Mouse (Mus musculus): Measurements from ENCODE around the gene Taf1b.

Taf1b gene

GRCm38 (mm10) chr12:24555976-24556375 is 57.8 kb downstream of the Taf1b start:
- no peak for DNase-seq

DNA sequence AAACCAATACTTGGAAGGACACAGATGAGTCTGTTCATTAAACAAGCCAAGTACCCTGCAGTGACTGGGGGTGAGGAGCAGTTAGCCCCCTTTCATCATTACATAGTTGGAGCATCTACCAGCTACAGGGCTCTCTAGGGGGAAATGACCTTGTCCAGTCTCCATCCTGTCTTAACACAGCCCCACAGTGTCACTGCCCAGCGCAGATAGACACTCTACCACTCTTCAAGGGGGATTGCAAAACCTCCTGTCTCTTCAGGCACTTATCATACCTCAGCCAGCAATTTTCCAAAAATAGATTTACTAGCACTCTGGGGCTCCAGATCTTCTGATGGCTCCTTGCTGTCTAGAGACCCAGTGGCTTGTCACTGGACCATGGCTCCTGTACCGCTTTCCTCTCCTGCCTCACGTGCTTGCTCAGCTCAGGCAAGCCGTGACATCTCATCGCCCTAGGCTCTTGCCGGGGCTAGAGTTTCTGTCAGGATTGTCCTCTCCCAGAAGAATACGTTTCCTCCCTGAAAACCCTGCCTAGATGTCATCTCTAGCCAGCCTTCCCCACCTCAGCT is 65.3 kb downstream of the Taf1b start:
- DNase-seq, result no peak

DNA sequence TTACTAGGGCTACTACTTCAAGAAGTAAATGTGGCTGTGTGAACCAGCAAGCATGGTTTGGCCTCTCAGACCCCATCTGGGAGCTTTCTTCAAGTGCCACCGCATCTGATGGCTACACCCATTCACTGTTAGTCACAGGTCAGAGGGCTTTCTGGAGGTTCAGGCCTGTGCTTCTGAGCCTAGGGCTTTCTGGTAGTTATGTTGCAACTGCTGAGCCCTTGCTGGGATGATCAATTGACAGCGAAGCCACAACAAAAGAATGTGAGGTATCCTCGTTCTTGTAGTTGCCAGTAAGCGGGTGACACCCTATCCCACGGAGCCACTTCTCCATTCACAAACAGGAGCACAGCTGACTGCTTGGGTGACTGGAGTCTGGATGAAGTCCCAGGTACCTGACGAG is 67.2 kb downstream of the Taf1b start:
- no peak for DNase-seq

DNA sequence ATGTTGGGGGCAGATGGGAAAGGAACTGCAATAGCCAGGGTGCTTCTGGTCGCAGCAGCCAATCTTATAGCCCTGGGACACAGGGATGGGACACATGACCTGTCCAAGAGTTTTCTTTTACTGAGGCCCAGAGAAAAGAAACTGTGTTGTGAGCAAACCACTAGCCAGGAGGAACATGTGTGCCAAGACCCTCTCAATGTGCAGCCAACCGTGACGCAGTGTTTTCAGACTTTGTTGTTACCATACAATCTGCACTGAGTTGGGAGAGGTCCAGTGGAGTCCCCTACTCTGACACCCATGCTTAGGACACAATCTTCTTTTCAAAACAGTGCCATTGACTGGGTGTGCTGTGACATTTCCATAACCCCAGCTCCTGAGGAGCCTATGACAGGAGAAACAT is 69.4 kb downstream of the Taf1b start:
- DNase-seq, result no peak

DNA sequence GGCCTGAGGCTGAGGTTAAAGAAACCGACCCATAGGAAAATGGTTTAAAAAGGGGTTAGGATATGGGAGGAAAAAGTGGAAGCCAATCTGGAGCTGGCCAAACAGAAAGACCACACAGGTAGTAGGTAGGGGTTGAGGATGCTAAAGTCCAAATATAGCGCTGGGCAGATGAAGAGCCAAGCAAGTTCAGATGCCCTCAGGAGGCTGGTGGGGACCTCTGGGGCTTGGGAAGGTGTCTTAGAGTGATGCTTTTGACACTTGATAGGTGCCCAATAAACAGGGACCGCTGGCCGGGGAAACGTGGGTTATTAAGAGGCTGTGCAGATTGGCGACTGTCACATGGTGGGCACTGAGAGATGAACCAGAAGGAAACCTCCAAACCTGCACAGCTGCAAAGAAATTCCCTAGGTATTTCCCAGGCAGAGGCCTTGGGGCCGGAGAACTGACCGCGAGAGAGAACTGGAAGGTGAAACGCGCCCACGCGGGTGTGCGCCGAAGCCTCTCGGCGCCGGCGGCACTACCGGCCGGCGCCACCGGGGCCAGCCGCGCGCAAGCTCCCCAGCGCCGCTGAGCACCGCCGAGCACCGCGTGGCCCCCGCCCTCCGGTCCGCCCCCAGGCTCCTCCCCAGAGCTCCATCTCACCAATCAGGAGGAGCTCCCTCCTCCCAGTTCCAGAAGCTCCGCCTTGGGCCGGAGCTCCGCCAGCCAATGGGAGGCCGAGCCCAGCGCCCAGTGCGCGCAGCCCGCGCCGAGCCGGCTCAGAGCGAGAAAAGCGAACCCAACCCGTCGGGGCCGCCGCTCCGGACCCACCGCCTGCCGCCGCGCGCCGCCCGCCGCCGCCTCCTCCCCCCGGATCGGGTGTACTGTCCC is 73.6 kb downstream of the Taf1b start, which contains the start of gene Grhl1:
Grhl1 (plus strand) TSS at position 761 of the 870 bp plus-strand sequence.
- DNase-seq, result peak; percentile 91 to 94

GRCm38 (mm10) chr12:24572421-24573274 is 74.5 kb downstream of the Taf1b start:
- DNase-seq, result no peak

GRCm38 (mm10) chr12:24573275-24573580 is 75.1 kb downstream of the Taf1b start:
- DNase-seq, result no peak

DNA sequence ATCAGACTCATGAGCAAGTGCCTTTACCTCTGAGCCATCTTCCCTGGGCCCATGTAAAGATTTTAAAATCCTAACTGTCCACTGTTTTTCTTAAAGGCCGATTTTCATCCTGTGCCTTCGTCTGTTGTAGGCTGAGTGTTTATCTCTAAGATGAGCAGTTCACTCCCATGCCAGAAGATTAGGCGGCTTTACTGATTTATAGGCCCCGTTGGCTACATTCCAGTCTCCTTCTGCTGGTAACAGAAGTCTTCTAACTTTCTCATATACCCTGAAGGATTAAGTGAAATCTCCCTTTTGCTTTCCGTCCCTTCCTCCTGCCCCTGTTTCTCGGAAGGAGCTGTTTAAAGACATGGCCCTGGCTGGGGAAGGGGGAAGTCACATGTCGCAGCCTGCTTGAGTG is 76.7 kb downstream of the Taf1b start:
- DNase-seq, result no peak

DNA sequence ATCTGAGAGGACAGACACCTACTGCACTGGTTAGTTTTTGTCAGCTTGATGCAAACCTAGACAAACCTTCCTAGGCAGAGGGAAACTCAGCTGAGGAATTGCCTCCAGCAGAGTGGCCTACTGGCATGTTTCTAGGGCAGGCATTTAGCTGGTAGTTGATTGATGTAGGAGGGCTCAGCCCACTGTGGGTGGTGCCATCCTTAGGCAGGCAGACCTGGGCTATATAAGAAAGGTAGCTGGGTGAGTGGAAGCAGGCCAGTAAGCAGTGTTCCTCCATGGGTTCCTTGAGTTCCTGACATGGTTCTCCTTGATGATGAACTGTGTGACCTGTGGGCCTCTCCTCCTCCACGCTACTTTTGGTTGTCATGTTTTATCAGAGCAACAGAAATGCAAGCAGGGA is 82.3 kb downstream of the Taf1b start:
- no peak for DNase-seq

DNA sequence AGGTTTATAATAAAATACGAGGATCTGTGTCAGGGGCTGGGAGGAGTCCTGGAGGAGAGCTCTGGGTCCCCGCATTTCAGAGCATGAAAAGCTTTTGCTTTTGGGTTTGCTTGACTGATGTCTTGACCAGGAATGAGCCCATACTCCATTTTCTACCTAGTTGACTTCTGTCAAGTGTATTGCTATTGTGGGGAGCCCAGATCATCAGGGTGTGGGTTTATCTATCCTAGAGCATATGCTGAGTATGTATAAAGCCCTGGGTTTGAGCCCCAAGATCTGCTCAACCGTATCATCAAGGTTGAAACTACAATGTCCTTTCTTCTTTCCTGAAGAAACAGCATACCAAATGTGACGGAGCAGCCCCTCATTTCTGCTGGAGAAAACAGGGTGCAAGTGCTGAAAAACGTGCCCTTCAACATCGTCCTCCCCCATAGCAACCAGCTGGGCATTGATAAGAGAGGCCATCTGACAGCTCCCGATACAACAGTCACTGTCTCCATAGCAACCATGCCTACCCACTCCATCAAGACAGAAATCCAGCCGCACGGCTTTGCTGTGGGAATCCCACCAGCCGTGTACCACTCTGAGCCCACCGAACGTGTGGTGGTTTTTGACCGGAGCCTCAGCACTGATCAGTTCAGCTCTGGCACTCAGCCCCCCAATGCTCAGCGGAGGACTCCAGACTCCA is 83.0 kb downstream of the Taf1b start:
- no peak for DNase-seq

DNA sequence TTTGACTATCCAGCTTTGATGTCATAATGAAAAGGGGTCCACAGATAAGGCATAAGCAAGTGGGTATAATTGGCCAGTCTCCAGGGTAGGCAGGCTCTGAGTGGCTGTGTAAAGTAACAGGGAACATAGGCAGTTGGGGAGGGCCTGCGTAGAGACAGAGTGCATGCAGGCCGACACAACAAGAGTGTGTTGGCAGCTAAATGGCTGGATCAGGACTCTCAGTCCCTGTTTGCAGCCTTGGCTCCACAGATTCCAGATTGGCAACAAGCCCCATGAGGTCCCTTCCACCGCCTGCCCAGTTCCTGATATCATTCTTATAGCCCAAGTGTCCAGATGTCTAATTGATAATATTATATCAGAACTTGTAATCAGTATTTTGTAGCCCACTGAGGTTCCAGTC is 85.5 kb downstream of the Taf1b start:
- DNase-seq, result no peak

- DNase-seq, result no peak
Measured at GRCm38 (mm10) chr12:24584835-24585234, 86.7 kb downstream of the Taf1b start.

DNA sequence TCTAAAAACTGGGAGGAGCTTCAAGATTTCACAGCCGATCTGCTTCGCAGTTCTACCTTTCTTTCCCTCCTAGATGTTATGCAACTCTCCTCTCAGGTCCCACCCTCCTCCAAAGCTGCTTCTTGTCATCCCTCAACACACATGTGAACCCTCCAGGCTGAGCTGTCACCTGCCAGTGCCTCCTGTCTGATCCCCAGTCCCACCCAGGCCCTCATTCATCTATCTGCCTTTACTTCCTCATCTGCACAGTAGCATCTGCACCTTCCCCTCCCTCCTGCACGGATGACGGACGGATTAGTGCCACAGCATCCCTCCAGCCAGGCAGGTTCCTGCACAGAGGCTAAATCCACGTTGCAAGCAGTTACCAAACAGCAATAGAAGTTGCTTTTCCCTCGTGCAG is 88.0 kb downstream of the Taf1b start:
- DNase-seq, result no peak

- no peak for DNase-seq
Measured at GRCm38 (mm10) chr12:24590371-24590770, 92.2 kb downstream of the Taf1b start.

DNA sequence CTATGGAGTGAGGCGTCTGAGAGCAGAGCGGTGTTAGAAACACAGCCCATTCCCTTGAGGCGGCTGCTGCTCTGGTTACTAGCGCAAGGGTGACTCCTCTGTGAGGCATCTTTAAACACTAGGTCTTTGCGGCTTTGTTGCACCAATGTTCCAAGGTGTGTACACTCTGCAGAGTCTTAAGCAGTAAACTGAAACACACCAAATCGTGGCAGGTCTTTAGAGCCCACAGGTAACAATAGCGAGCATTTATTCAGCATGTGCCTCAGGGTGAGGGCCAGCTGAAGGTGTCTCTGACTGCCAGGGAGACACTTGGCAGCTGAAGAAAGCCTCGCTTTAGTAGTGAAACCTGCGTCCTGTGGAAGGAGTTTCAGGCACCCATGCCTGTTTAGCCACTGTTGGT is 93.9 kb downstream of the Taf1b start:
- no peak for DNase-seq

DNA sequence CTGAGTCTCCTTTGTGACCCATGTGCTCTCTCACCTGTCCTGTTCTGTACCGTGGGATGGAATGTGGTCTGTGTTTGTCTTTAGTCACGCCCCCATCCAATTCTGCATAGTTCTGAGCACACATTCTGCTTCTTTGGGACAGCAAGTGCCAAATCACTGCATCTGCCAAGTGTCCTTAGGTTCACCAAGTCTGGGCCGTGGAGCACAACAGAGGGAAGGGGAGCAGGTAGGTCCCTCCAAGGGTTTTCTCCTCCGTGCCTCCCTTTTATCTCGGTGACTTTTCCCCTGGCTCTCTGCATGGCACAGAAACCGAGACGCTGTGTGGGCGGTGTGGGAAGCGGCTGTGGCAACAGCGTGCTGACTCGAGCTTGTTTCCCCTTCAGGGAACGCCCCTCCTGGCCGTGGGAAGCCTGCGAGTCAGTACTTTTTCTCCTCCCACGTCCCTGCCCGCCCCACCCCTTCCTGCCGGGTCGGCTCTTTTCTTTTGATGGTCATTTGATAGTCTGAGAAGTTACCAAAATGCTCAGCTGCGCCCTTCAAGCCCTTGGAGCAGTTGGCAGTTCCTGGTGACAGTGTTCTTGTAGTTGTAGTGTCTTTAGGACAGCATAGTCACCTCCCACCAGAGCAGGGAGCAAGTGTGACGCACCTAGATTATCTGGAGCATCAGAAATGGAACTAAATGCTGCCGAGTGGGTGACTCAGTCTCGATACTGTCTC is 95.0 kb downstream of the Taf1b start:
- no peak for DNase-seq

- DNase-seq, result no peak
Measured at GRCm38 (mm10) chr12:24597376-24597775, 99.2 kb downstream of the Taf1b start.

- DNase-seq, result no peak
Measured at GRCm38 (mm10) chr12:24599366-24599895, 101.3 kb downstream of the Taf1b start.

DNA sequence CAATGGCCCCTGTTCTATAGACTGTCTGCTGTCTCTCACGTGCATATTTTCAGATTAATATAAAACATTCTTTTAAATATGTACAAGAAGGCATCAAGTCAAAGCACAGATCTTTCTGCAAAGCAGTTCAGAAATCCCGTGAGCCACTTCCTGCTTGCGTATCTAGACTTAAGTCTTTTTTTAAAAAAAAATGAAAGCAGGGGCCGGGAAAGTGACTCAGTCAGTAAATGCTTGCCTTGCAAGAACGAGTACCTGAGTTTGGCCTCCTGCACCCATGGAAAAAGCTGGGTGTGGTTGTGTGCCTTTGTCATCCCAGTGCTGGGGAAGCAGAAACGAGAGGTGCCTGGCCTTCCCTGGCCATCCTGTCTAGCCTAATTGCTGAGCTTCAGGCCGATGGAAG is 101.9 kb downstream of the Taf1b start:
- DNase-seq, result no peak

DNA sequence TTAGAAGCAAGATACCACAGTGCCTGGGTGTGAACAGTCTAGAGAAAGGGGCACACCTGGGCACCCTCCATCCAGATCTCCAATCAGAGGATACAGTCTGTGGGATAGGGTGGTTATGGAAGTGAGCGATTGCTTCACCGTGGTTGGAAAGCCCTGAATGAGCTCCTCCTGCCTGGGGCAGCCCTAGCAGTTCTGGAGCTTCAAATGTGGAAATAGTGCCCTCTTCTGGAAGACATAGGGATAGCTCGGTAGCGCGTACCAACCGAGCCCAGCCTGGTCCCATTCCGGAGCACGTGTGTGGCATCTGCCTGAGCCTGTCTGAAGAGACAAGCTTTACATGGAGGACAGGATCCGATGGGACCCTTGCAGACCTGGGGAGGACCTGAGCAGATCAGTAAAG is 102.6 kb downstream of the Taf1b start:
- DNase-seq, result peak; percentile 67 to 78

DNA sequence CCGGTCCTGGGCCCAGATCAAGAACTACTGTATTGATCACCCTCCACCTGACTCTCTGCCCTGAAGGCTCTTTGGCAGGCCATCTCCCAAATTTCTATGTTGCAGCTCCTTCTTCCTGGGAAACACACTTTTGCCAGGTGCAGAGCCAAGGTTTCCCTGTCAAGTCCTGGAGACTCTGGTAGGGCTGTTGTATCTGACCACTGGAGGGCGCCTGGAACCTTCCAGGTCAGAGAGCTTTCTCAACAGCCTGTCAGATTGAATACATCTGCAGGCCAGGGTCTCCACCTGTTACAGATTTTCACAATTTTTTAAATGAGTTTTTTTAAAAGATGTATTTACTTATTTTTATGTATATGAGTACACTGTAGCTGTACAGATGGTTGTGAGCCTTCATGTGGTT is 105.1 kb downstream of the Taf1b start:
- peak; percentile 57 to 82 for DNase-seq

GRCm38 (mm10) chr12:24606166-24606565 is 108.0 kb downstream of the Taf1b start:
- DNase-seq, result no peak

Data from cerebellum, postnatal 25 days (tissue).